Mouse (Mus musculus): ENCODE data around the gene Sdha. TPM values are rescaled to one million over a fixed set of nuclear protein-coding genes. Genes with fewer than 3 reads are reported as not detected.

Gene Sdha
- total and polyA plus RNA-seq, 2 experiments from 2014 or later: 91.5 to 228 TPM

DNA sequence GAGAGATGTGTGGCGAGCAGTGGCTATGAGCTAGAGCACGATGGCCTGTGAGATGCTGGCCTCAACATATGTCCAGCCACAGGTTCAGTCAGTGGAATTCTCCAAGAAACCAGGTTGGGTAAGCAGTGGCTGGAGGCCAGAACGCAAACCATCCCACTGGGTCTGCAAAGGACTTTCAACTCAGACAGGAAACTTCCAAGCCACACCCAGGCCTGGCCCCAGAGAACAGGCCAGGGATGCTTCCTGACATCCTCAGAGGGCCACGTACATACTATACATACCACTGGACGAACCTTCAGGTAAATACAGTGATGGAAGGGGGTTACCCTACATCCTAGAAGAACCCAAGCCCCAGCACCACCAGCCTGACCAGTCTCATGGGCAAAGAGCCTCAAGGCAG is 60.4 kb downstream of the Sdha start:
- no peak overlapping the region for H3K9ac ChIP-seq (replicated peaks; ENCODE audit: low read length)
- no peak overlapping the region for H3K4me3 ChIP-seq (ENCODE audit: low read length)
- no peaks in the 10 kb centered on the region for H3K4me1 ChIP-seq (ENCODE audit: insufficient read depth, low read length)
- DNase-seq (ENCODE audit: low spot score) (no peak), ATAC-seq (no peak)
- no peak for TF ChIP-seq CTCF (IDR thresholded peaks at IDR 0.05; ENCODE audit: low read depth)
- no peaks in the 10 kb centered on the region for H3K36me3 ChIP-seq (ENCODE audit: insufficient read depth, low read length)
- H3K27ac ChIP-seq: no peak overlapping the region
- H3K4me2 ChIP-seq (ENCODE audit: low read depth, low read length): no peak overlapping the region
- no peaks in the 10 kb centered on the region for H3K27me3 ChIP-seq (ENCODE audit: insufficient read depth, low read length)
- no peaks in the 10 kb centered on the region for H3K9me3 ChIP-seq (ENCODE audit: low read length)
- WGBS: 85% methylated on average over 5 of the region's 5 CpGs

DNA sequence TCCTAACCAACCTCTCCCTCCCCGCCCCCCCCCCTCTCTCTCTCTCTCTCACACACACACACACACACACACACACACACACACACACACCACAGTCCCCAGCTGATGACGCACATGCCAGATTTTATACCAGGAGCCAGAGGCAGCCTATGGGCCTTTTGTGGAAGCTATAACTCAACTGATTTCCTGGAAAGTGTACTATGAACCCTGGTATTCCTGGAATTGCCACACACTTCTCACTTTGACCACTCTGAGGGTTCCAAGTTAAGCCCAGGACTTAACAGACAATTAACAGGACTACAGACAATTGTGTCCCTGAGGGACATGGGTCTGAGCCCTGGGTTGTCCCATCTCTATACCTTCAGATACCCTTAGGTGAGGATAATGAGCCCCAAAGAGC is 67.8 kb downstream of the Sdha start:
- Histone ChIP-seq H3K4me3 (ENCODE audit: low read length) (no peak overlapping the region), H3K4me2 (ENCODE audit: low read depth, low read length) (no peak overlapping the region), H3K9ac (replicated peaks; ENCODE audit: low read length) (no peak overlapping the region), H3K27me3 (ENCODE audit: insufficient read depth, low read length) (no peaks in the 10 kb centered on the region), H3K9me3 (ENCODE audit: low read length) (no peaks in the 10 kb centered on the region), H3K4me1 (ENCODE audit: insufficient read depth, low read length) (no peaks in the 10 kb centered on the region), H3K27ac (no peak overlapping the region), H3K36me3 (ENCODE audit: insufficient read depth, low read length) (no peaks in the 10 kb centered on the region)
- WGBS: 80% methylated on average over 2 of the region's 2 CpGs
- ATAC-seq (no peak), DNase-seq (ENCODE audit: low spot score) (no peak)
- no peak for TF ChIP-seq CTCF (IDR thresholded peaks at IDR 0.05; ENCODE audit: low read depth)

DNA sequence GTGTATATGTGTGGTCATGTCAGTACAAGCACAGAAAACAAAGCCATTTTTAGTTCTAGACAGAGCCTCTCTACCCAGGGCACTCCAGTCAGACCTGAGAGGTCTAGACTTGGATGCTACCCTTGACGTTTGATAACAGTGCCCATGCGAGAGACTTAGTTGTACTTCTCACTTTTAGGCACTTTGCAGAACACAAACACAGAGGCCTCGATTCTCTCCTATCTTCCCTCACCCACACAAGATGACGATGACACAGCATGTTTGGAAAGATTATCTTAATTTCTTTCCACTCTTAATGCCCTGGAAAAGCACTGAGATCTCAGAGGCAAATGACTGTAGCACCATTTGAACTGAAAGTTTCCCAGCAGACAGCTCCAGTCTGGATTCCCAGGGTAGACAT is 74.4 kb downstream of the Sdha start:
- WGBS: 82% methylated on average over 4 of the region's 4 CpGs
- H3K27me3 ChIP-seq (ENCODE audit: insufficient read depth, low read length): no peaks in the 10 kb centered on the region
- TF ChIP-seq CTCF (IDR thresholded peaks at IDR 0.05; ENCODE audit: low read depth): no peak
- no peak overlapping the region for H3K9ac ChIP-seq (replicated peaks; ENCODE audit: low read length)
- no peak for DNase-seq (ENCODE audit: low spot score)
- no peak overlapping the region for H3K27ac ChIP-seq
- no peak for ATAC-seq
- H3K4me3 ChIP-seq (ENCODE audit: low read length): no peak overlapping the region
- H3K4me2 ChIP-seq (ENCODE audit: low read depth, low read length): no peak overlapping the region
- no peaks in the 10 kb centered on the region for H3K4me1 ChIP-seq (ENCODE audit: insufficient read depth, low read length)
- no peaks in the 10 kb centered on the region for H3K36me3 ChIP-seq (ENCODE audit: insufficient read depth, low read length)
- H3K9me3 ChIP-seq (ENCODE audit: low read length): no peaks in the 10 kb centered on the region

Other genes with a start within 250 kb of the Sdha start
- gene Slc9a3, start 228.8 kb downstream of the Sdha start, total RNA-seq (2014; rRNA removed): 0.07 and 0.58 TPM in 2 replicates
- 0.39 and 1.1 TPM in 2 replicates for gene Slc9a3, start 228.8 kb downstream of the Sdha start, polyA plus RNA-seq (2015; fragmentation: Nextera tagmentation; extraction: Ambion mirVana)
- 79.5 and 110 TPM in 2 replicates for gene Exoc3, start 141.5 kb downstream of the Sdha start, total RNA-seq (2014; rRNA removed)
- 110 and 111 TPM in 2 replicates for gene Exoc3, start 141.5 kb downstream of the Sdha start, polyA plus RNA-seq (2015; fragmentation: Nextera tagmentation; extraction: Ambion mirVana)
- gene Ahrr, start 57.9 kb downstream of the Sdha start, total RNA-seq (2014; rRNA removed): 0.99 and 3.3 TPM in 2 replicates
- 0.45 and 0.54 TPM in 2 replicates for gene Ahrr, start 57.9 kb downstream of the Sdha start, polyA plus RNA-seq (2015; fragmentation: Nextera tagmentation; extraction: Ambion mirVana)
- gene Pdcd6, start 32.7 kb downstream of the Sdha start, total RNA-seq (2014; rRNA removed): 96.1 and 129 TPM in 2 replicates
- gene Pdcd6, start 32.7 kb downstream of the Sdha start, polyA plus RNA-seq (2015; fragmentation: Nextera tagmentation; extraction: Ambion mirVana): 141 and 147 TPM in 2 replicates
- gene Ccdc127, start within 50 bp of the Sdha start, total RNA-seq (2014; rRNA removed): 15.2 and 15.6 TPM in 2 replicates
- 41.0 and 47.3 TPM in 2 replicates for gene Ccdc127, start within 50 bp of the Sdha start, polyA plus RNA-seq (2015; fragmentation: Nextera tagmentation; extraction: Ambion mirVana)
- 0.10 and 0.18 TPM in 2 replicates for gene Lrrc14b, start 13.7 kb upstream of the Sdha start, total RNA-seq (2014; rRNA removed)
- gene Lrrc14b, start 13.7 kb upstream of the Sdha start, polyA plus RNA-seq (2015; fragmentation: Nextera tagmentation; extraction: Ambion mirVana): not detected in 2 replicates
- gene Zfp72, start 40.6 kb upstream of the Sdha start, total RNA-seq (2014; rRNA removed): 2.1 and 4.6 TPM in 2 replicates
- 3.9 and 4.6 TPM in 2 replicates for gene Zfp72, start 40.6 kb upstream of the Sdha start, polyA plus RNA-seq (2015; fragmentation: Nextera tagmentation; extraction: Ambion mirVana)
- 54.3 and 73.1 TPM in 2 replicates for gene Ftl1-ps1, start 49.4 kb upstream of the Sdha start, total RNA-seq (2014; rRNA removed)
- gene Ftl1-ps1, start 49.4 kb upstream of the Sdha start, polyA plus RNA-seq (2015; fragmentation: Nextera tagmentation; extraction: Ambion mirVana): 83.3 and 86.3 TPM in 2 replicates
- 4.0 and 5.1 TPM in 2 replicates for gene Zfp825, start 143.7 kb upstream of the Sdha start, total RNA-seq (2014; rRNA removed)
- gene Zfp825, start 143.7 kb upstream of the Sdha start, polyA plus RNA-seq (2015; fragmentation: Nextera tagmentation; extraction: Ambion mirVana): 11.4 and 12.7 TPM in 2 replicates

Measured in hindbrain, postnatal 0 days (tissue).